Mouse (Mus musculus): ENCODE measurements around the gene Tmc3.

DNA sequence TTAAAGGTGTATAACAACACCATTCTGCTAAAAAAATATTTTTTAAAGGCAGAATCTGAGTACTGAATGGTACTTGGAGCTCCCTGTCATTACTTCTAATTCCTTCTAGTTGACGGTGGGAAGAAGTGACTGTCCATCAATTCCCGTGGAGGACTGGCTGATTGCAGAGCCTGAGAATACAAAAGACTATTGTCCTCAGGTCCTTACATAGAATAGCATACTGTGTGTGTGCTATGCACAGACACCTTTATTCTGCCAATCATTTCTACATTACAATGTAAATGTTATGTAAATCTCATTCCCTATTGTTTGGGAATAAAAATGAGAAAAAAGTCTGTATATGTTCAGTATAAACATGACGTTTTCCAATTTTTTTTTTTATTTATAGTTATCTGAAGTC lies 22.9 kb upstream of the Tmc3 start:
- no peak for TF ChIP-seq CTCF (IDR thresholded peaks at IDR 0.05)
- no peak for TF ChIP-seq EP300 (IDR thresholded peaks at IDR 0.05; ENCODE audit: insufficient read depth, low read depth, low read length)
- no peak for TF ChIP-seq POLR2A (IDR thresholded peaks at IDR 0.05; ENCODE audit: insufficient read depth, low read depth, low read length)
